Mouse (Mus musculus) intestine, postnatal 0 days (tissue): Measurements from ENCODE around the gene Fbxw2. TPM values are rescaled to one million over a fixed set of nuclear protein-coding genes. Genes with fewer than 3 reads are reported as not detected.
"Not testable (repeated sequence)": the region's sequence is repeated elsewhere in the genome, so short reads cannot be mapped to it uniquely, and the experiment has no call there.

Experiments used
- ATAC-seq: fragments of 200-750 bp; cut with Nextera tagmentation; 2 replicates; pipeline ENCODE4 v1.8.0; 2017; ENCODE audit warnings: mild to moderate bottlenecking, moderate TSS enrichment, moderate library complexity
- H3K27ac ChIP-seq: fragments of 300-500 bp; sonication (generic); 2 replicates; pipeline ENCODE4 v1.5.1; 2014; ENCODE audit warnings: mild to moderate bottlenecking, low read depth, low read length, moderate library complexity
- H3K27me3 ChIP-seq: fragments of 300-500 bp; sonication (generic); replicated peaks from 2 replicates; pipeline ENCODE4 v1.6.1; 2014; ENCODE audit warnings: low read length, mixed read lengths; ENCODE audit not compliant: control insufficient read depth, insufficient read depth
- H3K36me3 ChIP-seq: fragments of 300-500 bp; sonication (generic); 2 replicates; pipeline ENCODE4 v1.6.1; 2014; ENCODE audit warnings: mild to moderate bottlenecking, moderate library complexity; ENCODE audit not compliant: control insufficient read depth, insufficient read depth
- H3K4me1 ChIP-seq: fragments of 300-500 bp; sonication (generic); replicated peaks from 2 replicates; pipeline ENCODE4 v1.6.1; 2014; ENCODE audit warnings: antibody characterized with exemption, low read length, mixed read lengths; ENCODE audit not compliant: control insufficient read depth, insufficient read depth
- H3K4me2 ChIP-seq: fragments of 300-500 bp; sonication (generic); replicated peaks from 2 replicates; pipeline ENCODE4 v1.6.1; 2014; ENCODE audit warnings: low read depth, mild to moderate bottlenecking, moderate library complexity
- H3K4me3 ChIP-seq: fragments of 300-500 bp; sonication (generic); 2 replicates; pipeline ENCODE4 v1.5.1; 2014; ENCODE audit warnings: low read depth, low read length
- H3K9ac ChIP-seq: fragments of 300-500 bp; sonication (generic); 2 replicates; pipeline ENCODE4 v1.6.1; 2014; ENCODE audit warnings: mild to moderate bottlenecking, low read depth, low read length
- H3K9me3 ChIP-seq: fragments of 300-500 bp; sonication (generic); 2 replicates; pipeline ENCODE4 v1.6.1; 2016; ENCODE audit warnings: mixed run types; ENCODE audit not compliant: control insufficient read depth
- CTCF ChIP-seq: sonication (generic); IDR thresholded peaks from 2 replicates; pipeline ENCODE4 v1.5.1; 2016; ENCODE audit warnings: low read depth, mild to moderate bottlenecking, control low read depth, antibody characterized with exemption, moderate library complexity
- WGBS: fragments of 180-500 bp; shearing (Covaris S2); extraction: QIAGEN DNeasy Blood & Tissue Kit; methylation state at CpG from one replicate; pipeline ENCODE4 v1.1.7; 2014; 5-methylcytosine and 5-hydroxymethylcytosine counted together
- polyA plus RNA-seq: library from polyadenylated mRNA; unstranded; fragments of >200 nt; fragmentation: Nextera tagmentation; extraction: Ambion mirVana; gene quantifications from 2 replicates; pipeline ENCODE4 v1.2.1, GENCODE M21; 2015

Fbxw2 gene
- polyA plus RNA-seq, 1 experiment from 2014 or later = 36.8 TPM

DNA sequence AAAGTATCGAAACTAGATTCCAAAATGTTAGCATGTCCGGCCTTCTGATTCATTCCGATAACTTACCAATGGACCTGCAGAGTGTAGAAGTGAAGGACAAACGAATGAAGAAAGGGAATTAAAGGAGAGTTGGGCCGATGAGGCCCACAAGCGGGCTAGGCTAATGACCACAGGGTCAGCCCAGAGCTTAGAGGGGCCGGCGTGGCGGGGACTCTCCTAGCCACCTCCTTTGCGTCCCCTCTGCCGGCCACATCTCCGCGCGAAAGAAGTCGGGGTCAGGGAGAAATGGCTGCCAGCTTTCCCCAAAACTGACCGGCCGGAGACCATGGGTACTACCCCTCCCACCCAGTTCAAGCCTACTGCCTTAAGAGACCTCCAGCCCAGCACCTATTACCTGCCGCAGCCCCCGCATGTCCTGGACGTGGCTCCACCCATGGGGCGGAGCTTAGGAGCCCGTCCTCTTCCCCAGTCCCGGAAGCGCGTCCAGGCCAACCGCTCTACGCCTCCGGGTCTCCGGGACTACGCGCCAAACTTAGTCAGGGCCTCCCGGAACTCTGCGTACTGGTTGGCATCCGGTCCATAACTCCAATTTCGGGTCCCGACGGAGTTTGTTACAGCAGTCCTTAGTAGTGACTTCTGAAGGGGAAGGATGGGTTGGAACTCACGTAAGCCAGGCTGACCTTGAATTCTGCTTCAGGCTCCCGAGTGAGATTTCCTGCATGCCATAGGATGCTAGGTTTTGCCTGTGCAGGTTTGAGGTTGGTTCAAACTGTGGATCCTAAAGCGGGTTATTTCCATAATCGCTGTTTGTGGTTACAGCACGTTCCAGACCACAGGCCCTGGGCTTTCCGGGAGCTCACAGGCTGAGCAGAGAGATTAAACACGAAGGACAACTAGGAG lies 26.5 kb downstream of the Fbxw2 start, which contains the start of gene Rabepk:
Rabepk (minus strand) TSS at position 556 of the 900 bp plus-strand sequence.
- Histone ChIP-seq H3K27ac (peak within 1 kb of the TSS; percentile 66), H3K4me3 (peak within 1 kb of the TSS; percentile 83), H3K9ac (peak within 1 kb of the TSS; percentile 75), H3K4me1 (0 out of 2 replicates have a peak, but pooled peaks cover 3% of the 10 kb centered on the region), H3K9me3 (no peaks in the 10 kb centered on the region), H3K36me3 (peaks cover 8% of the 10 kb centered on the region; the same call in 1 of the 2 replicates), H3K4me2 (peak within 1 kb of the TSS; percentile 91), H3K27me3 (no peaks in the 10 kb centered on the region)
- TF ChIP-seq CTCF = no peak
- peak; percentile 66 for ATAC-seq
- WGBS = 2% methylated on average over 43 of the region's 44 CpGs

DNA sequence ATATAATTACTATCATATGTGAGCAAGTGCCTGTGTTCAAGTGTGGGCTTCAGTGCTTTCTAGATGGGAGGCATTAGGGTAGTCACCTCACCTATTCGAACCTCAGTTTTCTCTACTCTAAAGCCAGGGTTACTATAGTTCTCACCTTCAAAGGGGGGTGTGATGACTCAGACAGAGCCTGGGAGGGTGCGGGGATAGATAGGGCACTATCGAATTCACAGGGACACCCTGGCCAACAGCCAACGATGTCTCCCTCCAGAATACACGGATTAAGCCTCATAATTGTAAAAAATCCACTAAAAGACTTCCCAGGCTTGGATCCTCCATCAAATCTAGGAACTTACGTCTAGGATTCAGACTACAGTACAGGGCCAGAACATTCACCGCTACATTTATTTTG lies 30.7 kb downstream of the Fbxw2 start:
- H3K4me2 ChIP-seq = no peak overlapping the region
- no peak for TF ChIP-seq CTCF
- H3K27ac ChIP-seq = no peak overlapping the region
- no peaks in the 10 kb centered on the region for H3K9me3 ChIP-seq
- no peak for ATAC-seq
- H3K4me3 ChIP-seq = no peak overlapping the region
- H3K9ac ChIP-seq = no peak overlapping the region
- no peaks in the 10 kb centered on the region for H3K27me3 ChIP-seq
- H3K4me1 ChIP-seq = 0 out of 2 replicates have a peak, but pooled peaks cover 2% of the 10 kb centered on the region
- 86% methylated on average over 7 of the region's 7 CpGs for WGBS
- peaks cover 19% of the 10 kb centered on the region; the same call in 1 of the 2 replicates for H3K36me3 ChIP-seq

DNA sequence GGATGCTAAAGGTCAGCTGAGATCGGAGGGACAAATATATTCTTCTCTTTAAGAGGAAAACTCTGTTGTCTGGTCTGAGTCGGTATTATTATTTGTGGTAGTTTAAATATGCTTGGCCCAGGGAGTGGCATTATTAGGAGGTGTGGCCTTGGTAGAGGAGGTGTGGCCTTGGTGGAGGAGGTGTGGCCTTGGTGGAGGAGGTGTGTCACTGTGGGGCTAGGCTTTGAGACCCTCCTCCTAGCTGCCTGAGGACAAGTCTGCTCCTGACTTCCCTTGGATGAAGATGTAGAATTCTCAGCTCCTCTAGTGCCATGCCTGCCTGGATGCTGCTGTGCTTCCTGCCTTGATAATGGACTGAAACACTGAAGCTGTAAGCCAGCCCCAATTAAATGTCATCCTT lies 31.6 kb downstream of the Fbxw2 start:
- no peak overlapping the region for H3K4me2 ChIP-seq
- no peaks in the 10 kb centered on the region for H3K27me3 ChIP-seq
- H3K4me1 ChIP-seq = no peaks in the 10 kb centered on the region
- no peak for TF ChIP-seq CTCF
- ATAC-seq = no peak
- no peaks in the 10 kb centered on the region for H3K9me3 ChIP-seq
- H3K9ac ChIP-seq = no peak overlapping the region
- no peak overlapping the region for H3K27ac ChIP-seq
- WGBS = 88% methylated on average over 2 of the region's 2 CpGs
- H3K4me3 ChIP-seq = no peak overlapping the region
- peaks cover 22% of the 10 kb centered on the region; the same call in 1 of the 2 replicates for H3K36me3 ChIP-seq

DNA sequence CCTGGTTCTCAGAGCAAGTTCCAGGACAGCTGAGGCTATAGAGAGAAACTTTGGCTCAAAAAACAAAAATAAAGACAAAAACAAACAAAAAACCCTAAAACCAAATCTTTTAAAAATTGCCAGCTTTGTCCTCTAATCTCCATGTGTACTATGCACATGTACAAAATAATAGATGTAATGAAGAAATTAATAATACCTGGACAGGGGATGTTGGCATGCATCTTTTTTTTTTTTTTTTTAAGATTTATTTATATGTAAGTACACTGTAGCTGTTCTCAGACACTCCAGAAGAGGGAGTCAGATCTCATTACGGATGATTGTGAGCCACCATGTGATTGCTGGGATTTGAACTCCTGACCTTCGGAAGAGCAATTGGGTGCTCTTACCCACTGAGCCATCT lies 33.6 kb downstream of the Fbxw2 start:
- 84% methylated on average over 2 of the region's 2 CpGs for WGBS
- ATAC-seq = not testable (repeated sequence)

DNA sequence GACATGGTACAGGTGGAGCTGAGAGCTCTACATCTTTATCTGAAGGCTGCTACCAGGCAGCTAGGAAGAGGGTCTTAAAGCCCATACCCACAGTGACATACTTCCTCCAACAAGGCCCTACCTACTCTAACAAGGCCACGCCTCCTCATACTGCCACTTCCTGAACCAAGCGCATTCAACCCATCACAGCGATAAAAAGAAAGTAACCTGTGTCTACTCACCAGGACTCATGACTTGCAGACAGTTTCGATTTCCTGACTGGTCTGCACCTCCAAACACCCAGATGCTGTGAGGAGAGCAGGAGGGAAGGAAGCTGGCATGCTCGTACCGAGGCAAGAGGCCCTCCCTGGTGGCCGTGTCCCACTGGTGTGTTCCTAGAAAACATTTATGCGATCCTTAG lies 35.8 kb downstream of the Fbxw2 start:
- WGBS = 86% methylated on average over 8 of the region's 8 CpGs

More for the DNA sequence above, 33.6 kb downstream of the Fbxw2 start:
- H3K4me3 ChIP-seq, H3K9ac ChIP-seq, H3K27me3 ChIP-seq, H3K9me3 ChIP-seq, H3K4me1 ChIP-seq, H3K4me2 ChIP-seq, H3K27ac ChIP-seq: not testable (repeated sequence)
- peak; percentile 11; the same call in 1 of the 2 replicates for TF ChIP-seq CTCF
- H3K36me3 ChIP-seq = peaks cover 25% of the 10 kb centered on the region; the same call in 1 of the 2 replicates

DNA sequence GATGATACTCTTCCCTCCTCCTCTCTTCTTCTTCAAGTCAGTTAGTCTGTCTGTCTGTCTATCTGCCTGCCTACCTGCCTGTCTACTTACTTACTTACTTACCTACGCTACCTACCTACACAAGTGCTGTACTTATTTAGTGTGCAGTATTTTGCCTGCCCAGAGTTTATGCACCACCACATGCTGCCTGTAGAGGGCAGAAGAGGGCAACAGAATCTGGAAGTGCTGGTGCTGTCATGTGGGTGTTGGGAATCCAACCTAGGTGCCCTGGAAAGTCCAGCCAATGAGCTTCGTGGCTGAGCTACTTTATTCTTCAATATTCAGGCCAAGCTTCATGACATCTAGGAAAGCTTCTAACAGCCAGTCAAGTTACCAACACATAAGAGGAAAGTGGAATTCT lies 42.0 kb downstream of the Fbxw2 start:
- Histone ChIP-seq H3K4me1 (no peaks in the 10 kb centered on the region), H3K9me3 (no peaks in the 10 kb centered on the region), H3K36me3 (peaks cover 45% of the 10 kb centered on the region), H3K4me2 (no peak overlapping the region), H3K4me3 (no peak overlapping the region), H3K9ac (no peak overlapping the region), H3K27me3 (no peaks in the 10 kb centered on the region), H3K27ac (no peak overlapping the region)
- peak; percentile 89 for TF ChIP-seq CTCF
- ATAC-seq = no peak
- WGBS = 88% methylated on average over 2 of the region's 2 CpGs

More for the DNA sequence above, 35.8 kb downstream of the Fbxw2 start:
- no peak overlapping the region for H3K27ac ChIP-seq
- no peaks in the 10 kb centered on the region for H3K4me1 ChIP-seq
- H3K27me3 ChIP-seq = no peaks in the 10 kb centered on the region
- H3K4me2 ChIP-seq = no peak overlapping the region
- ATAC-seq = no peak
- peaks cover 37% of the 10 kb centered on the region; the same call in 1 of the 2 replicates for H3K36me3 ChIP-seq
- no peak overlapping the region for H3K4me3 ChIP-seq
- H3K9me3 ChIP-seq = no peaks in the 10 kb centered on the region
- no peak overlapping the region for H3K9ac ChIP-seq
- no peak for TF ChIP-seq CTCF
